Mouse (Mus musculus) midbrain, embryonic 16.5 days (tissue): ENCODE measurements at regions not wholly inside any gene's neighbourhood (a gene's known extent, or its start where the extent isn't known, plus 50 kb on each side); places are given as distances from the start of the nearest gene placed in this dataset.

ENCODE experiments used
- ATAC-seq: fragments of 200-750 bp; cut with Nextera tagmentation; 2 replicates; pipeline ENCODE4 v1.8.0; 2017; ENCODE audit warnings: moderate TSS enrichment
- H3K27ac ChIP-seq: fragments of 300-500 bp; sonication (generic); 2 replicates; pipeline ENCODE4 v1.5.1; 2014; ENCODE audit warnings: mild to moderate bottlenecking, low read length, mixed read lengths
- H3K27me3 ChIP-seq: fragments of 300-500 bp; sonication (generic); 2 replicates; pipeline ENCODE4 v1.6.1; 2014; ENCODE audit warnings: low read depth, low read length, mixed read lengths; ENCODE audit not compliant: control insufficient read depth, insufficient read depth
- H3K36me3 ChIP-seq: fragments of 300-500 bp; sonication (generic); 2 replicates; pipeline ENCODE4 v1.6.1; 2014; ENCODE audit warnings: mild to moderate bottlenecking, low read length, moderate library complexity, mixed read lengths; ENCODE audit not compliant: control insufficient read depth, insufficient read depth
- H3K4me1 ChIP-seq: fragments of 300-500 bp; sonication (generic); 2 replicates; pipeline ENCODE4 v1.6.1; 2014; ENCODE audit warnings: mild to moderate bottlenecking, low read length, mixed read lengths; ENCODE audit not compliant: control insufficient read depth, insufficient read depth
- H3K4me2 ChIP-seq: fragments of 300-500 bp; sonication (generic); 2 replicates; pipeline ENCODE4 v1.6.1; 2014; ENCODE audit warnings: mild to moderate bottlenecking, low read length, mixed read lengths
- H3K4me3 ChIP-seq: fragments of 300-500 bp; sonication (generic); 2 replicates; pipeline ENCODE4 v1.5.1; 2014; ENCODE audit warnings: low read depth, mild to moderate bottlenecking, low read length, moderate library complexity, mixed read lengths
- H3K9ac ChIP-seq: fragments of 300-500 bp; sonication (generic); 2 replicates; pipeline ENCODE4 v1.6.1; 2014; ENCODE audit warnings: low read depth, low read length, mixed read lengths
- H3K9me3 ChIP-seq: fragments of 300-500 bp; sonication (generic); replicated peaks from 2 replicates; pipeline ENCODE4 v1.6.1; 2014; ENCODE audit warnings: mild to moderate bottlenecking, low read length, mixed read lengths; ENCODE audit not compliant: control insufficient read depth, poor library complexity, severe bottlenecking
- WGBS: fragments of 180-500 bp; shearing (Covaris S2); extraction: QIAGEN DNeasy Blood & Tissue Kit; methylation state at CpG from one replicate; pipeline ENCODE4 v1.1.7; 2014; 5-methylcytosine and 5-hydroxymethylcytosine counted together

DNA sequence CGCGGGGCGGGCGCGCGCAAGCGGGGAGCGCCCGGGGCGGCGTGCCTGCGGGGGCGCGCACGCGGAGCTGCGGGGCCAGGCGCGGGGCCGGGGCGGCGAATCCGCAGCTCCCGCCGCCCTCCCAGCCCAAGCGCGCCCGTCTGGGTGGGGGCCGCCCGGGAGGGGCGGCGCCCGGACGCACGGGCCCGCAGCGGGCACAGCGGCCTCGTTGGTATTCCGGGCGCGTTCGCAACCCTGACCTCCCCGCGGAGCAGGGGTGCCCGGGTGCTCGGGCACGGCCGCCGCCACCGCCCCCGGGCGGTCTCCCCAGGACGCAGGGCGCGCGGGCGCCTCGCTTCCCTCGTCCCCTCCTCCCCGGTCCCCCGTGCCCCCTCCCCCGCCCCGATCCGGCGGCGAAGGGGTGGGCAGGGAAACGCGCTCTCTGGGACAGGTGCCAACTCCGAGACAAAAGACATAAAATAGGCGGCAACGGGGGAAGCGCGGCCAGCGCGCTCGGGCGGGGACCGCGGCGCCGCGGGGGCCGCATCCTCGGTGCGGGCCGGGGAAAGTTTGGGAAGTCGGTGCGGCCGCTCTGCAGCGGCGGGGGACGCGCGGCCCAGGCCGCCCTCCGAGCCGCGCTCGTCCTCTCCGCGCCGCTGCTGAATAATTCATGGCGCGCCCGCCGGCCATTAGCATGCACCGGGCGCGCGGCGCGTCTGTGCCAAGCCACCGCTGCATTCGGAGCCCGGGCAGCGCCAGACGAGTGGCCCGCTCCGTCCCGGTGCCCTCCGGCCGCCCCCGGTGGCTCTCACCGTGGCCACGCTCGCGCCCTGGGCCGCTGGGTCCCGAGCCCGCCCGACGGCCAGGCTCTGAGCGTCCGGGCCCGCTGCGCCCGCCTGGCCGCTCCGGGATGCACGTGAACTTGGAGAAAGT, 63.7 kb upstream of the Ppara start:
- 0% methylated on average over 72 of the region's 141 CpGs for WGBS

DNA sequence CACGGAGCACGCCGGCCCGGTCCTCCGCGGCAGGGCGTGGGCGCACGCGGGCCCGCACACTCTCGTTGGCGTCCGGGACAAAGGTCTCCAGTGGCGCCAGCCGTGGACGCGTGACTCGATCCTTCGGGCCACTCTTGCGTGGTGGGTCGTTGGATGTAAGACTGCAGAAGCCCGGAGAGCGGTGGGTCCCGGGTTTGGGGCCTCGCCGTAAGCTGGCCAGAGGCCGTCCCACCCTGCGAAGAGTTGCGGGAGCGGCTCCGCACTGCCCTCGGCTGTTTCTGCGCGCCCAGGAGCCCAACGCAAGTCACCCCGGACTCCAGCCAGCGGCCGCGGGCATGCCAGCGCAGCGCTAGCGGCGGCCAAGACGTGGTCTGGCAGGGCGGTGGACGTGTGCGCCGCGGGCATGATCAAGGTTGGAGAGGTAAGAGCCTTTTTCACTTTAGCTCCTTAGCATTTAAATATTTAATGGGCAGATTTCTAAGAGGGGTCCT, 63.0 kb upstream of the Ppara start:
- WGBS = under 1% methylated on average over 50 of the region's 50 CpGs
- Histone ChIP-seq H3K9ac (peak overlapping the region; percentile 83), H3K4me1 (peaks cover 33% of the 10 kb centered on the region), H3K4me2 (peak overlapping the region; percentile 66), H3K4me3 (peak overlapping the region; percentile 71), H3K27ac (peak overlapping the region; percentile 98), H3K27me3 (peaks cover 3% of the 10 kb centered on the region; the same call in 1 of the 2 replicates), H3K9me3 (no peaks in the 10 kb centered on the region), H3K36me3 (no peaks in the 10 kb centered on the region)
- 0 out of 2 replicates have a peak, but pooled peaks have one; percentile 4 for ATAC-seq

More for the DNA sequence above, 63.7 kb upstream of the Ppara start:
- Histone ChIP-seq H3K4me2 (peak overlapping the region; percentile 66), H3K27me3 (peaks cover 3% of the 10 kb centered on the region; the same call in 1 of the 2 replicates), H3K4me3 (peak overlapping the region; percentile 71), H3K36me3 (no peaks in the 10 kb centered on the region), H3K4me1 (peaks cover 28% of the 10 kb centered on the region), H3K9ac (peak overlapping the region; percentile 83), H3K9me3 (no peaks in the 10 kb centered on the region), H3K27ac (peak overlapping the region; percentile 98)
- peak; percentile 74 for ATAC-seq

DNA sequence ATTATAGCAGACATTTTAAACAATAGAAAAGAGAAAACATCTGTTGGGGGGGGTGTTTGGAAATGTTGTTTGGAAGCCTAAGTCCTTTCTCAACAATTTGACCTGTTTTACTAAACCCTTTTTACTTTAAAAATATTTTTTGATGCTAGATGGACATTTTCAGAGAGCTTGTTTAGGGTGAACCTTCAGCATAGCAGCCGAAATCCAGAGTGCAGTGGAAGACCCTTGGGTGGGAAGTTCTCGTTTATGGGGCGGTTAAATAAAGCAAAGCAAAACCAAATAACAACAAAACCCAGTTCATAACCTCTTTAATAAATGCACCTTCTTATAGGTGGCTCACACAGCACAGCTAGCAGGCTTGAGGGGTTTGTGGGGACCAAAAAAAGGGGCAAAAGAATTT, 62.4 kb upstream of the Ppara start:
- Histone ChIP-seq H3K36me3 (no peaks in the 10 kb centered on the region), H3K9me3 (no peaks in the 10 kb centered on the region), H3K27me3 (peaks cover 2% of the 10 kb centered on the region; the same call in 1 of the 2 replicates), H3K9ac (peak overlapping the region; percentile 83), H3K4me1 (peaks cover 36% of the 10 kb centered on the region), H3K4me3 (peak overlapping the region; percentile 71), H3K27ac (peak overlapping the region; percentile 98), H3K4me2 (peak overlapping the region; percentile 66)
- no peak for ATAC-seq
- 53% methylated on average over 3 of the region's 3 CpGs for WGBS

DNA sequence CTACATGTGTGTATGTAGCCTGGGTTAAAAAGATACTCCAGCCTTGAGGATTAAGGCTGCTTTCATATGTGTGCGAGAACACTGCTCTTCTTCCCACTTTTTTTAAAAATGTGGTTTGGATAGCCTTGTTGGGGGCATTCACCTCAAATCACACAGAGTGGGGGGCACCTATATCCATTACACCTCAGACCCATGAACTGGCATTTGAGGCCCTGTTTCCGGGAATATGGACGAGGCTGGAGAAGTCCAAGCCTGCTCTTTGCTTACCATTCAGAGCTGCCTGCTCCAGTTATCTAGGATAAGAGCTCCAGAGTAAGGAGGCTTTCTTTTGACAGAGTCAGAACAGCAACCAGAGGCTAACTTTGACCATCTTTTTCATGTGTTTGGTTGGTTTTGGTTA, 61.9 kb upstream of the Ppara start:
- 41% methylated on average over 3 of the region's 3 CpGs for WGBS
- ATAC-seq = no peak

DNA sequence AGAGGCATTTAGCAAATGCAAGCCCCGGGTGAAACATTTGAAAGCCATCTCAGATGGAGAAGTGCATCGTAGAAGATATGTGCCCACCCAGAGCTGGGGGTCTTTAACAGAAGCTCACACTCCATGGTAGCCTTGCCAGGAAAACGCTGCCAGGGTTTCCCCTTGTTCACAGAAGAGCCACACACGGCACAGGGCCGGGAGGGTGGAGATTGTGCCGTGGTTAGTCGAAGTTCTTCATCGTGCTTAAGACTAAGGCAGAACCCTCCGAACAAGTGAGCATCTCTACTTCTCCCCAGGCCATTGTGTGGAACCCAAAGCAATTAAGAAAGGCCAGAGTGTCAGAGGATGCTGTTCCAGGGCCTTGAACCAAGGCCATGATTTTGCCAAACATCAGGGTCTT, 61.3 kb upstream of the Ppara start:
- H3K36me3 ChIP-seq = no peaks in the 10 kb centered on the region
- no peak for ATAC-seq
- H3K9ac ChIP-seq = peak overlapping the region; percentile 50
- H3K27me3 ChIP-seq = no peaks in the 10 kb centered on the region
- peak overlapping the region; percentile 71 for H3K4me3 ChIP-seq
- peak overlapping the region; percentile 66 for H3K4me2 ChIP-seq
- H3K9me3 ChIP-seq = no peaks in the 10 kb centered on the region
- 49% methylated on average over 9 of the region's 9 CpGs for WGBS
- peaks cover 40% of the 10 kb centered on the region for H3K4me1 ChIP-seq
- H3K27ac ChIP-seq = no peak overlapping the region

More for the DNA sequence above, 61.9 kb upstream of the Ppara start:
- peak overlapping the region; percentile 66 for H3K4me2 ChIP-seq
- H3K9ac ChIP-seq = peak overlapping the region; percentile 83
- no peaks in the 10 kb centered on the region for H3K27me3 ChIP-seq
- no peaks in the 10 kb centered on the region for H3K36me3 ChIP-seq
- H3K4me3 ChIP-seq = peak overlapping the region; percentile 71
- peaks cover 38% of the 10 kb centered on the region for H3K4me1 ChIP-seq
- peak overlapping the region; percentile 98; the same call in 1 of the 2 replicates for H3K27ac ChIP-seq
- H3K9me3 ChIP-seq = no peaks in the 10 kb centered on the region

DNA sequence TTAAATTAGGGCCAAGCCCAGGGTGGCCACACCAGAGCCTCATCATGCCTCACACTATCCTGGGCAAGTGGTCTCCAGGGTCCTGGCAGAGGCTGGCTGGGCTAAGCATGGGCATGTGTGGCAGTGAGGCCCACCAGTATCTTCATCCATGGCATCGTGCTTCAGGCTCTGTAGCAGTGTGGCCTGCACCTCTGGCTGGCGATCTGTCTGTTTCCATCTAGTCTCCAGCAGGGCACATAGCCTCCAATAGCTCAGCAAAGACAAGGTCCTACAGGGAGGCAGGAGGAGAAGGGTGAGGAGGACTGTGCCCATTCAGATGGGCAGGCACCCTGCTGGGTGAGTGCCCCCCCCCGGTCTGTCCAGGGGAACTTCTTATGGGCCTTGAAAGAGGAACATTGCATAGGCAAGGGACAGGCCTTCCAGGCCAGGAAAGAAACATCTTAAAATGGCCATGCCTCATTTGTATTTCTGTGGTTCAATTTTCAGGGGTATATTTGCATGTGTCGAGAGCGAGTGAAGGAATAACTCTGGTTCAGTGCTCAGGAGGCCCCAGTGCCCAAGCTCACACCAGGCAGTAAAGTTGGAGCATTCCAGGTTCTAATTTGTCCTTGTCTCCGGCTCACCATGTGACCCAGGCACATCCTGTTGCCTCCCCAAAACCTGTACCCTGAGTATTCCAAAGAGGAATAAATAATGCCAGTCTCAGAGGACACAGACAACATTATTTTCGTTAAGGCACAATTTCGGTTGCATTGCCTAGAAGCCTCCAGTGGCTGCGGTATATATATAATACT, 60.4 kb upstream of the Ppara start:
- Histone ChIP-seq H3K4me2 (peak overlapping the region; percentile 66), H3K27me3 (no peaks in the 10 kb centered on the region), H3K36me3 (no peaks in the 10 kb centered on the region), H3K27ac (peak overlapping the region; percentile 6; the same call in 1 of the 2 replicates), H3K4me1 (peaks cover 37% of the 10 kb centered on the region), H3K9ac (peak overlapping the region; percentile 50), H3K9me3 (no peaks in the 10 kb centered on the region), H3K4me3 (peak overlapping the region; percentile 71)
- ATAC-seq = no peak
- 71% methylated on average over 9 of the region's 9 CpGs for WGBS

DNA sequence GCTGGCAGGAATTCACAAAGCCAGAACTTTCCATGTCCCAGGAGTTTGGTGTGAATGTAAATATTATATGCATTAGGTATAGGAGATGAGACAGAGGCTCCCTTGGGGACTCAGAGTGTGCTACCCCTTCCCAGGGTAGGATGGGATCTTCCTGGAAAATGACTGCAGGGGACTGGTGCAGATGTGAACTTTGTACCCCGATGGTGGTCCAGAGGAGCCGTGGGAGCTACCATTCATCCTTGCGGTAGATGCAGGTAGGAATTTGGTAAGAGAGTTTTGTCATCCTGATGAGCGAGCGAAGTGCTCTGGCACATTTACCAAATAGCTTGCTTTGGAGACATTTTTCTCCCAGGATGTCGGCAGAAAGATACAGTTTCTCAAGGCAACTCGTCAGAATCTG, 59.7 kb upstream of the Ppara start:
- Histone ChIP-seq H3K9me3 (no peaks in the 10 kb centered on the region), H3K4me3 (peak overlapping the region; percentile 11; the same call in 1 of the 2 replicates), H3K4me1 (peaks cover 33% of the 10 kb centered on the region), H3K36me3 (no peaks in the 10 kb centered on the region), H3K27me3 (no peaks in the 10 kb centered on the region), H3K9ac (no peak overlapping the region), H3K4me2 (peak overlapping the region; percentile 54), H3K27ac (no peak overlapping the region)
- no peak for ATAC-seq
- 80% methylated on average over 7 of the region's 7 CpGs for WGBS

DNA sequence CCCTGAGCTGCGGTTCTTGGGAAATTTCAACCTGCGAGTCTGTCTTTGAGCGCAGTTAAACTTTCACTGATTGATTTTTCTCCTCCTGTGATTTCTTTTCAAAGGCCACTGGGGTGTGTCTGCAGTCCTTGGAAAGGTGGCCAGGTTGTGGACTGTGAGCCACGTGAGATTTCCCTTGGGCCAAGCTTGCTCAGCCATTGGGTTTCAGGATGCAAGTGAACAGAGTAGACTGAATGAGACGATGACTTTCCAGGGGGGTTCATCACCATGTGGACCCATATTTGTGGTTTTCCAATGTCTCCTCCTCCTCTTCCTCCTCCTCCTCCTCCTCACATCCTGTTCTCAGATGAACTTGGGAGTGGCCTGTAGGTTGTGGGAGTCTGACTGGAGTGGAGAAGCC, 59.0 kb upstream of the Ppara start:
- ATAC-seq = no peak
- Histone ChIP-seq H3K9ac (peak overlapping the region; percentile 33; the same call in 1 of the 2 replicates), H3K4me1 (peaks cover 36% of the 10 kb centered on the region)

More for the DNA sequence above, 59.0 kb upstream of the Ppara start:
- H3K4me3 ChIP-seq = 0 out of 2 replicates have a peak overlapping the region, but pooled peaks have one; percentile 11
- WGBS = 73% methylated on average over 5 of the region's 5 CpGs
- H3K9me3 ChIP-seq = no peaks in the 10 kb centered on the region
- peak overlapping the region; percentile 54 for H3K4me2 ChIP-seq
- no peaks in the 10 kb centered on the region for H3K27me3 ChIP-seq
- H3K36me3 ChIP-seq = no peaks in the 10 kb centered on the region
- no peak overlapping the region for H3K27ac ChIP-seq
